Mouse (Mus musculus): Measurements from ENCODE around the gene Acat3.
"Not testable (repeated sequence)": the region's sequence is repeated elsewhere in the genome, so short reads cannot be mapped to it uniquely, and the experiment has no call there.

Gene Acat3

GRCm38 (mm10) chr17:12916588-12917380 lies 23.6 kb downstream of the Acat3 start:
- peak in 1 of 2 experiments; percentile 64 for DNase-seq

- peak; percentile 98 to 99 for DNase-seq
Observed at GRCm38 (mm10) chr17:12915881-12916583, 24.4 kb downstream of the Acat3 start, which contains the start of gene Mrpl18. TSS of gene Mrpl18 (minus strand) at chr17:12916345.

- peak; percentile 47 to 49 for DNase-seq
Observed at GRCm38 (mm10) chr17:12915488-12915880, 24.9 kb downstream of the Acat3 start, which contains the start of gene Tcp1. TSS of gene Tcp1 (plus strand) at chr17:12915701.

GRCm38 (mm10) chr17:12910391-12910790 lies 30.0 kb downstream of the Acat3 start:
- no peak for DNase-seq

GRCm38 (mm10) chr17:12909361-12910280 lies 30.8 kb downstream of the Acat3 start, which contains the start of gene Pnldc1:
TSS of gene Pnldc1 (minus strand) at chr17:12910230.
- no peak for DNase-seq

GRCm38 (mm10) chr17:12906436-12906835 lies 34.0 kb downstream of the Acat3 start:
- DNase-seq, result no peak

- no peak for DNase-seq
Observed at GRCm38 (mm10) chr17:12905810-12906209, 34.6 kb downstream of the Acat3 start.

GRCm38 (mm10) chr17:12904349-12904748 lies 36.1 kb downstream of the Acat3 start:
- no peak for DNase-seq

GRCm38 (mm10) chr17:12903372-12904333 lies 36.7 kb downstream of the Acat3 start:
- no peak for DNase-seq

GRCm38 (mm10) chr17:12902291-12902690 lies 38.1 kb downstream of the Acat3 start:
- DNase-seq, result no peak

GRCm38 (mm10) chr17:12898607-12899006 lies 41.8 kb downstream of the Acat3 start:
- DNase-seq, result not testable (repeated sequence)

GRCm38 (mm10) chr17:12897674-12898073 lies 42.7 kb downstream of the Acat3 start:
- DNase-seq, result no peak

GRCm38 (mm10) chr17:12892033-12892432 lies 48.4 kb downstream of the Acat3 start:
- no peak for DNase-seq

- DNase-seq, result peak; percentile 67 to 77
Observed at GRCm38 (mm10) chr17:12891054-12891453, 49.3 kb downstream of the Acat3 start.

- DNase-seq, result no peak
Observed at GRCm38 (mm10) chr17:12887021-12887775, 53.2 kb downstream of the Acat3 start.

- DNase-seq, result no peak
Observed at GRCm38 (mm10) chr17:12886620-12887019, 53.8 kb downstream of the Acat3 start.

- DNase-seq, result no peak
Observed at GRCm38 (mm10) chr17:12881216-12881615, 59.2 kb downstream of the Acat3 start.

- peak; percentile 87 to 90 for DNase-seq
Observed at GRCm38 (mm10) chr17:12880178-12880577, 60.2 kb downstream of the Acat3 start.

GRCm38 (mm10) chr17:12875734-12876133 lies 64.7 kb downstream of the Acat3 start, which contains the start of gene Mrgprh:
TSS of gene Mrgprh (plus strand) at chr17:12876034.
- no peak for DNase-seq

Measured in cerebellum, postnatal 14 days (tissue).